Mouse (Mus musculus): ENCODE data around the gene Tuba4a. TPM values are rescaled to one million over a fixed set of nuclear protein-coding genes. Genes with fewer than 3 reads are reported as not detected.

Tuba4a gene
- polyA plus RNA-seq, 1 experiment from 2014 or later, result 32.1 TPM

DNA sequence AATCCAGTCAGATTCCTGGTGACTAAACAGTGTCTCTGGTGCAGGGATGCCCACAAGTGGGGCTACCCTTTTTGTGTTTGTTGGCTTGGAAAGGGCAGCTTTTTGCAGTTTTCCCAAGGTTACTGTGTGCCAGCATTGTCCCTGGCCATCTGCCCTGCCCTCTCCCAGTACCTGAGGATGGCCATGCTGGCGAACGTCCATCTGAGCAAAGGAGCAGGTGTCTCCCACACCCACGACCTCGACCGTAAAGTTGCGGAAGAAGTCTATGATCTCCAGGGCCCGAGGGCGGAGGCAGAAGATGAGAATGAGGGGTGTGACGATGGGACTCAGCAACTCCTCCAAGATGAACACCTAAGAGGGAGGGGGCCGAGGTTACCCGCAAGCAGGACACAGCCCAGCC is 34.2 kb downstream of the Tuba4a start:
- H3K27me3 ChIP-seq (ENCODE audit: control insufficient read depth, insufficient read depth, low read length), result no peaks in the 10 kb centered on the region
- no peak overlapping the region for H3K4me3 ChIP-seq (ENCODE audit: low read length)
- no peak overlapping the region for H3K9ac ChIP-seq (ENCODE audit: low read depth, low read length)
- ATAC-seq (ENCODE audit: low FRiP score, low TSS enrichment), result no peak
- no peak overlapping the region for H3K4me2 ChIP-seq (replicated peaks; ENCODE audit: low read depth, low read length)
- peaks cover 56% of the 10 kb centered on the region for H3K36me3 ChIP-seq (ENCODE audit: control insufficient read depth, insufficient read depth, low read length)
- H3K4me1 ChIP-seq (ENCODE audit: control insufficient read depth, insufficient read depth, low read length), result 0 out of 2 replicates have a peak, but pooled peaks cover 3% of the 10 kb centered on the region
- no peaks in the 10 kb centered on the region for H3K9me3 ChIP-seq (ENCODE audit: control insufficient read depth, low read length)
- no peak overlapping the region for H3K27ac ChIP-seq (ENCODE audit: low read depth, low read length)
- WGBS, result 88% methylated on average over 11 of the region's 11 CpGs

DNA sequence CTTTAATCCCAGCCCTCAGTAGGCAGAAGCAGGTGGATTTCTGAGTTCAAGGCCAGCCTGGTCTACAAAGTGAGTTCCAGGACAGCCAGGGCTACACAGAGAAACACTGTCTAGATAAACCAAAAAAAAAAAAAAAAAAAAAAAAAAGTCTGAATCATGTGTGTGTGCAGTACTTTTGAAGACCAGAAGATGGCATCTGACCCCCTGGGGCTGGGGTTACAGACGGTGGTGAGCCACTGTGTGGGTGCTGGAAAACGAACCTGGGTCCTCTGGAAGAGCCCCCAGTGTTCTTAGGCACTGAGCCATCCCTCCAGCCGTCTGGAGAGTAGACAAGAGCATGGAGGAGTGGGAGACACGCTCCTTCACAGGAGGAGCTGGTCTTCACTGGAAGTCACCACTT is 37.5 kb downstream of the Tuba4a start:
- Histone ChIP-seq H3K4me2 (replicated peaks; ENCODE audit: low read depth, low read length) (no peak overlapping the region), H3K27ac (ENCODE audit: low read depth, low read length) (no peak overlapping the region), H3K9ac (ENCODE audit: low read depth, low read length) (no peak overlapping the region), H3K36me3 (ENCODE audit: control insufficient read depth, insufficient read depth, low read length) (peaks cover 48% of the 10 kb centered on the region), H3K9me3 (ENCODE audit: control insufficient read depth, low read length) (no peaks in the 10 kb centered on the region), H3K4me1 (ENCODE audit: control insufficient read depth, insufficient read depth, low read length) (peaks cover 18% of the 10 kb centered on the region), H3K4me3 (ENCODE audit: low read length) (no peak overlapping the region), H3K27me3 (ENCODE audit: control insufficient read depth, insufficient read depth, low read length) (no peaks in the 10 kb centered on the region)
- WGBS, result 80% methylated on average over 4 of the region's 4 CpGs
- ATAC-seq (ENCODE audit: low FRiP score, low TSS enrichment), result no peak

DNA sequence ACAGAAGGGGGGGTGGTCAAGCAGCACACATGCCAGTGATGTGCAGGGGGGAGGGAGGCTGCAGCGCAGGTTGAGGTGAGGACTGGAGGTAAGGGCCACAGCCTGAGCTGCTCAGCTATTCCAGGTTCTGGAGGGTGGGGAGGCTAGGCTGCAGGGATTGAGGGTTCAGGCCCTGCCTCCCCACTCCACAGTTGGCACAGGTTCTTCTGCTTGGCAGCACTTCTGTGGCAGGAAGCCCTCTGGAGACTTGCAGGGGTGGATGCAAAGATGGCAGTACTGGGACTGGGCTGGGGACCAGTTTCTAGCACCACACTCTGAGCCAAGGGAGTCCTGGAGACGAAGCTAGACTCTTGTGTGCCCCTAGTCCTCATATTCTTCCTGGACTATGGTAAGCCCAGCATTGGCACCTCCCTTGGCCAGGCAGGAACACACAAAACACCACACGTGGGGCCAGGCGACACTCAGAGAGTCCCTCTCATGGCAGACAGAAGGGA is 38.2 kb downstream of the Tuba4a start:
- no peaks in the 10 kb centered on the region for H3K9me3 ChIP-seq (ENCODE audit: control insufficient read depth, low read length)
- H3K4me1 ChIP-seq (ENCODE audit: control insufficient read depth, insufficient read depth, low read length), result peaks cover 18% of the 10 kb centered on the region
- no peaks in the 10 kb centered on the region for H3K27me3 ChIP-seq (ENCODE audit: control insufficient read depth, insufficient read depth, low read length)
- no peak overlapping the region for H3K4me2 ChIP-seq (replicated peaks; ENCODE audit: low read depth, low read length)
- 87% methylated on average over 4 of the region's 4 CpGs for WGBS
- no peak overlapping the region for H3K9ac ChIP-seq (ENCODE audit: low read depth, low read length)
- ATAC-seq (ENCODE audit: low FRiP score, low TSS enrichment), result no peak
- no peak overlapping the region for H3K4me3 ChIP-seq (ENCODE audit: low read length)
- no peak overlapping the region for H3K27ac ChIP-seq (ENCODE audit: low read depth, low read length)
- peaks cover 41% of the 10 kb centered on the region for H3K36me3 ChIP-seq (ENCODE audit: control insufficient read depth, insufficient read depth, low read length)

DNA sequence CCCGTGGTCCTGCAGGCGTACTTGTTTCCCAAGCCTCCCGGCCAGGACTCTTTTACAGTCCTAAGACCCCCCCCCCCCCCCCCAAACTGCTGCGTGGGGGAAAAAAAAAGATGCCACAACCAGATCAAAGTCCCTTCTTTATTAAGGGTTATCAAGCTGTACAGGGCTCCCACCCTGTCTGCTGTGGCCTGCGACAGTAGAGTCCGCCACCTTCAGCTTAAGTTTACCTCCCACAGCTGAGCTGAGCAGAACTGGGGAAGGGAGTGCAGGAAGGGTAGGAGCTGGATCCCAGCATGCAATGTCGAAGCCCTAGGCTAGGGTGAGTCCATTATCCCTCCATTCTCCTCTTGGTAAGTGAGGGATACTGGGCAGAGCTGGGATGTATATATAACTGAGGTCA is 38.9 kb downstream of the Tuba4a start:
- Histone ChIP-seq H3K27me3 (ENCODE audit: control insufficient read depth, insufficient read depth, low read length) (no peaks in the 10 kb centered on the region), H3K36me3 (ENCODE audit: control insufficient read depth, insufficient read depth, low read length) (peaks cover 40% of the 10 kb centered on the region), H3K4me1 (ENCODE audit: control insufficient read depth, insufficient read depth, low read length) (peaks cover 18% of the 10 kb centered on the region), H3K4me2 (replicated peaks; ENCODE audit: low read depth, low read length) (peak overlapping the region; percentile 80), H3K9me3 (ENCODE audit: control insufficient read depth, low read length) (no peaks in the 10 kb centered on the region), H3K9ac (ENCODE audit: low read depth, low read length) (0 out of 2 replicates have a peak overlapping the region, but pooled peaks have one; percentile 53), H3K4me3 (ENCODE audit: low read length) (peak overlapping the region; percentile 49), H3K27ac (ENCODE audit: low read depth, low read length) (no peak overlapping the region)
- 26% methylated on average over 6 of the region's 7 CpGs for WGBS
- no peak for ATAC-seq (ENCODE audit: low FRiP score, low TSS enrichment)

DNA sequence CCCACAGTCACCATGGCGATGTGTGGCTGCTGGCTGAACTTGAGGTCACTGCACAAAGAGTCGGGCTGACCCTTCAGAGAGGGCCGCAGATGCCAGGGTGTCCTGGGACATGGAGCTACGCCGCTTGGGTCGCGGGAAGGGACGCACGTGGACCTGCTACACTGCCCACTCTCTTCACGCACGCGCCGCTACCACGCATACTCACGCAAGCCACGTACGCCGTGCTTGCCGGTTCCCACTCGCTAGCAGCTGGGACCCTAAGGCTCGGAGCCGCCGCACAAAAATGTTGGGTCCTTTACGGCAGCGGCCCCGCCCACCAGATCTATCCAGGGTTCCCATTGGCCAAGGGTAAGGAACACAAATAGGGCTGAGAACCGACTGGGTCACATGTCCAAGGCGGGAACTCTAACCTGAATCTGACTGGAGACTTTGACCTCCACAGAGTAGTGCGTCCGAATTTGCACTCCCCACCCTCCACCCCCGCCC is 39.5 kb downstream of the Tuba4a start, which contains the start of gene Abcb6:
Abcb6 (minus strand) TSS at position 288 of the 486 bp plus-strand sequence.
- H3K4me2 ChIP-seq (replicated peaks; ENCODE audit: low read depth, low read length), result peak within 1 kb of the TSS; percentile 80
- H3K4me1 ChIP-seq (ENCODE audit: control insufficient read depth, insufficient read depth, low read length), result peaks cover 18% of the 10 kb centered on the region
- H3K27me3 ChIP-seq (ENCODE audit: control insufficient read depth, insufficient read depth, low read length), result no peaks in the 10 kb centered on the region
- H3K36me3 ChIP-seq (ENCODE audit: control insufficient read depth, insufficient read depth, low read length), result peaks cover 38% of the 10 kb centered on the region
- no peaks in the 10 kb centered on the region for H3K9me3 ChIP-seq (ENCODE audit: control insufficient read depth, low read length)
- H3K9ac ChIP-seq (ENCODE audit: low read depth, low read length), result peak within 1 kb of the TSS; percentile 53
- peak; percentile 91 for ATAC-seq (ENCODE audit: low FRiP score, low TSS enrichment)
- H3K27ac ChIP-seq (ENCODE audit: low read depth, low read length), result 0 out of 2 replicates have a peak within 1 kb of the TSS, but pooled peaks have one; percentile 7
- 1% methylated on average over 31 of the region's 31 CpGs for WGBS
- H3K4me3 ChIP-seq (ENCODE audit: low read length), result peak within 1 kb of the TSS; percentile 49

- 6% methylated on average over 23 of the region's 23 CpGs for WGBS
- Histone ChIP-seq H3K4me3 (ENCODE audit: low read length) (peak overlapping the region; percentile 49), H3K27me3 (ENCODE audit: control insufficient read depth, insufficient read depth, low read length) (no peaks in the 10 kb centered on the region), H3K4me2 (replicated peaks; ENCODE audit: low read depth, low read length) (peak overlapping the region; percentile 80), H3K27ac (ENCODE audit: low read depth, low read length) (0 out of 2 replicates have a peak overlapping the region, but pooled peaks have one; percentile 7), H3K9me3 (ENCODE audit: control insufficient read depth, low read length) (no peaks in the 10 kb centered on the region), H3K9ac (ENCODE audit: low read depth, low read length) (peak overlapping the region; percentile 53; the same call in 1 of the 2 replicates), H3K36me3 (ENCODE audit: control insufficient read depth, insufficient read depth, low read length) (peaks cover 37% of the 10 kb centered on the region), H3K4me1 (ENCODE audit: control insufficient read depth, insufficient read depth, low read length) (peaks cover 18% of the 10 kb centered on the region)
- ATAC-seq (ENCODE audit: low FRiP score, low TSS enrichment), result peak; percentile 41
These were observed 40.1 kb downstream of the Tuba4a start for GRCm38 (mm10) chr1:75179334-75180104.

GRCm38 (mm10) chr1:75168472-75169464 is 50.9 kb downstream of the Tuba4a start, which contains the start of gene Zfand2b:
Gene Zfand2b (plus strand): TSS chr1:75168646.
- Histone ChIP-seq H3K27ac (ENCODE audit: low read depth, low read length) (peak within 1 kb of the TSS; percentile 70), H3K4me3 (ENCODE audit: low read length) (peak within 1 kb of the TSS; percentile 68), H3K9ac (ENCODE audit: low read depth, low read length) (peak within 1 kb of the TSS; percentile 68), H3K4me1 (ENCODE audit: control insufficient read depth, insufficient read depth, low read length) (peaks cover 5% of the 10 kb centered on the region), H3K27me3 (ENCODE audit: control insufficient read depth, insufficient read depth, low read length) (no peaks in the 10 kb centered on the region), H3K9me3 (ENCODE audit: control insufficient read depth, low read length) (no peaks in the 10 kb centered on the region), H3K4me2 (replicated peaks; ENCODE audit: low read depth, low read length) (peak within 1 kb of the TSS; percentile 48), H3K36me3 (ENCODE audit: control insufficient read depth, insufficient read depth, low read length) (peaks cover 31% of the 10 kb centered on the region)
- ATAC-seq (ENCODE audit: low FRiP score, low TSS enrichment), result peak; percentile 98
- 2% methylated on average over 57 of the region's 59 CpGs for WGBS

DNA sequence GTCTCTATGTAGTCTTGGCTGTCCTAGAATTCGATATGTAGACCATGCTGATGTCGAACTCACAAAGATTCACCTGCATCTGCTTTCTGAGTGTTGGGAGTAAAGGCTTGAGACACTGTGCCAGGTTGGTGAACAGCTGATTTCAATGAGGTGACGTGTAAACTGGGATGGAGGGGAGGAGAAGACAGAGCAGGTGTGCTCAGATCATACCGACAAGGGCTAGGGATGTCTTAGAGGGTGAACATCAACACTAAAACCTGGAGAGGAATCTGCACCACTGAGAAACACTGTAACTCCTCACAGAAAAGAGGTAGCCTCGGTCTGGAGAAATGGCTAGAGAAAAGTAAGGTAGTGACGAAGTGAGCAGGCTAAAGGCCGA is 51.6 kb downstream of the Tuba4a start:
- Histone ChIP-seq H3K36me3 (ENCODE audit: control insufficient read depth, insufficient read depth, low read length) (peaks cover 27% of the 10 kb centered on the region), H3K4me2 (replicated peaks; ENCODE audit: low read depth, low read length) (peak overlapping the region; percentile 48), H3K4me1 (ENCODE audit: control insufficient read depth, insufficient read depth, low read length) (peaks cover 5% of the 10 kb centered on the region), H3K27me3 (ENCODE audit: control insufficient read depth, insufficient read depth, low read length) (no peaks in the 10 kb centered on the region), H3K9ac (ENCODE audit: low read depth, low read length) (peak overlapping the region; percentile 68; the same call in 1 of the 2 replicates), H3K4me3 (ENCODE audit: low read length) (peak overlapping the region; percentile 68), H3K27ac (ENCODE audit: low read depth, low read length) (peak overlapping the region; percentile 70; the same call in 1 of the 2 replicates), H3K9me3 (ENCODE audit: control insufficient read depth, low read length) (no peaks in the 10 kb centered on the region)
- 9% methylated on average over 7 of the region's 7 CpGs for WGBS
- ATAC-seq (ENCODE audit: low FRiP score, low TSS enrichment), result peak; percentile 14

Data from kidney, embryonic 14.5 days (tissue).